ENCODE assay signal across 17 mouse cellular contexts in the genomic region with DNA sequence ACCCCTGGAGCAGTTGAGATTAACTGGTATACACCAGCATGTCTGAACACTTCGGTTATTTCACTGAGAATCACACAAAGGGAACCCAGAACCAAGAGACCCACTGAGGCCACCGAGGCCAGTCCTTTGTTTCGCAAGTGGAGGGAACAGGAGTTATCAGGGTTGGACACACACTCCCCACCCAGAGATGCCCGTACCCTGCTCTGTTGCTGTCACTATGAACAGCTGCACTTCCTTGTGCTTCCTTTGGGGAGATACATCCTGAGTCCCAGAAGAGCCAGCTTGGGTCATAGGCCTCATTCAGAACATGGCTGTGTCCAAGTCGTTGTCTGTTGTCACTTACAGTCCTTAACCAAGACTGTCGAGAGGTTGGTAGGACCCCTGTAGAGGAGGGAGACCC. TPM values are rescaled to one million over a fixed set of nuclear protein-coding genes. Genes with fewer than 3 reads are reported as not detected.
"Had no signal": no experiment of that assay in that cellular context is flagged by ENCODE, and none has a peak within 500 bp of the region (broad histone marks: within the 10 kb centered on the region; RNA-seq: fewer than 3 reads in every experiment).

No protein-coding gene starts in this region.

- H3K9me3 ChIP-seq: lung, embryonic 15.5 days; megakaryocyte, embryonic 14.5 days; midbrain, embryonic 13.5 days; midbrain, embryonic 15.5 days; neural tube, embryonic 12.5 days; stomach, embryonic 15.5 days had no signal

- H3K27me3 ChIP-seq: lung, embryonic 15.5 days; megakaryocyte, embryonic 14.5 days; midbrain, embryonic 13.5 days; midbrain, embryonic 15.5 days; neural tube, embryonic 12.5 days; stomach, embryonic 15.5 days had no signal

- H3K4me3 ChIP-seq: lung, embryonic 15.5 days; megakaryocyte, embryonic 14.5 days; midbrain, embryonic 13.5 days; midbrain, embryonic 15.5 days; neural tube, embryonic 12.5 days; stomach, embryonic 15.5 days had no signal

- H3K9ac ChIP-seq: lung, embryonic 15.5 days; midbrain, embryonic 13.5 days; midbrain, embryonic 15.5 days; neural tube, embryonic 12.5 days; stomach, embryonic 15.5 days had no signal

- H3K4me1 ChIP-seq: lung, embryonic 15.5 days; midbrain, embryonic 13.5 days; midbrain, embryonic 15.5 days; neural tube, embryonic 12.5 days; stomach, embryonic 15.5 days had no signal

- H3K4me2 ChIP-seq: lung, embryonic 15.5 days; midbrain, embryonic 11.5 days; midbrain, embryonic 13.5 days; midbrain, embryonic 15.5 days; neural tube, embryonic 12.5 days; stomach, embryonic 15.5 days had no signal

- DNase-seq: lung, adult 2 months; lung, postnatal 14 days; lung, postnatal 36 days; right cerebral cortex, postnatal 14 days; thymus, adult 2 months; thymus, postnatal 25 days had no signal

- H3K27ac ChIP-seq: lung, embryonic 15.5 days; macrophage; midbrain, embryonic 13.5 days; midbrain, embryonic 15.5 days; neural tube, embryonic 12.5 days; stomach, embryonic 15.5 days; stomach, postnatal 0 days had no signal

- ATAC-seq: lung, postnatal 0 days; midbrain, embryonic 13.5 days; midbrain, embryonic 15.5 days had no signal

- H3K36me3 ChIP-seq: lung, embryonic 15.5 days; midbrain, embryonic 15.5 days; stomach, embryonic 15.5 days had no signal

RNA-seq across cellular contexts. Expression of a gene that starts 51.7 kb away (rescaled TPM):
- polyA plus RNA-seq: lung, embryonic 15.5 days; midbrain, embryonic 11.5 days; midbrain, embryonic 13.5 days; midbrain, embryonic 15.5 days; neural tube, embryonic 12.5 days; neural tube, embryonic 14.5 days had no signal
